In genomic region chr9:104443236-104443635, GRCm38 (mm10) we compare ENCODE assay signal across 27 mouse cellular contexts.
DNase-seq lines count a peak whose midpoint lies in the region; ATAC-seq lines count a peak whose summit lies in the region.
"Had no signal": no experiment of that assay in that cellular context is flagged by ENCODE, and none has a peak within 500 bp of the region (broad histone marks: within the 10 kb centered on the region; RNA-seq: fewer than 3 reads in every experiment).

No protein-coding gene starts in this region.

- 52% methylated on average over 7 of the region's 7 CpGs for WGBS in lung, embryonic 15.5 days

- H3K9ac ChIP-seq in lung, embryonic 15.5 days = no peak overlapping the region
- H3K9ac ChIP-seq: embryonic facial prominence, embryonic 13.5 days; forebrain, embryonic 12.5 days; forebrain, embryonic 15.5 days; heart, embryonic 13.5 days; hindbrain, embryonic 14.5 days had no signal

- no peak overlapping the region for H3K4me2 ChIP-seq in lung, embryonic 15.5 days
- H3K4me2 ChIP-seq: embryonic facial prominence, embryonic 13.5 days; forebrain, embryonic 12.5 days; forebrain, embryonic 15.5 days; heart, embryonic 13.5 days; hindbrain, embryonic 14.5 days had no signal

- H3K4me3 ChIP-seq in lung, embryonic 15.5 days = no peak overlapping the region
- H3K4me3 ChIP-seq: embryonic facial prominence, embryonic 10.5 days; embryonic facial prominence, embryonic 13.5 days; erythroblast, embryonic 14.5 days; forebrain, embryonic 12.5 days; forebrain, embryonic 15.5 days; heart, embryonic 13.5 days had no signal

- peak; percentile 46 to 69 for DNase-seq in lung, adult 18-20 months
- peak; percentile 52 for DNase-seq in lung, postnatal 10 days
- peak; percentile 69 for DNase-seq in lung, postnatal 36 days
- no peak for DNase-seq in layer of hippocampus, postnatal 14 days (ENCODE audit: low spot score in 2 of 2)
- DNase-seq in B cell, adult 2 months = no peak
- no peak for DNase-seq in right cerebral cortex, postnatal 25 days
- DNase-seq: adrenal gland, postnatal 10 days; adrenal gland, postnatal 36 days; cerebellum, adult 11 months; cerebellum, adult 2 months; cerebellum, adult 9-11 months; cerebellum, postnatal 36 days; embryo, embryonic 11 days; gastrocnemius, postnatal 25 days; heart, adult 18-20 months; heart, postnatal 14 days; heart, postnatal 4 days had no signal

- no peaks in the 10 kb centered on the region for H3K27me3 ChIP-seq in lung, embryonic 15.5 days
- H3K27me3 ChIP-seq: embryonic facial prominence, embryonic 13.5 days; forebrain, embryonic 12.5 days; forebrain, embryonic 15.5 days; heart, embryonic 13.5 days had no signal

- no peaks in the 10 kb centered on the region for H3K36me3 ChIP-seq in lung, embryonic 15.5 days
- H3K36me3 ChIP-seq: embryonic facial prominence, embryonic 10.5 days; embryonic facial prominence, embryonic 13.5 days; forebrain, embryonic 12.5 days; forebrain, embryonic 15.5 days; heart, embryonic 13.5 days had no signal

- H3K9me3 ChIP-seq in lung, embryonic 15.5 days = no peaks in the 10 kb centered on the region
- H3K9me3 ChIP-seq: embryonic facial prominence, embryonic 10.5 days; forebrain, embryonic 12.5 days; heart, embryonic 13.5 days had no signal

- H3K27ac ChIP-seq in lung, embryonic 15.5 days = no peak overlapping the region
- H3K27ac ChIP-seq: embryonic facial prominence, embryonic 10.5 days; embryonic facial prominence, embryonic 13.5 days; forebrain, embryonic 12.5 days; forebrain, embryonic 15.5 days; heart, embryonic 13.5 days; hindbrain, embryonic 14.5 days; hindbrain, postnatal 0 days had no signal

- ATAC-seq in lung, embryonic 15.5 days (ENCODE audit: borderline replicate concordance, extremely low read depth, low FRiP score, low TSS enrichment) = peak; percentile 79
- no peak for ATAC-seq in inflammation-experienced regulatory T-cells, adult 6 months
- ATAC-seq: forebrain, embryonic 15.5 days; hindbrain, postnatal 0 days had no signal

- H3K4me1 ChIP-seq in lung, embryonic 15.5 days = 0 out of 2 replicates have a peak, but pooled peaks cover 7% of the 10 kb centered on the region
- H3K4me1 ChIP-seq: embryonic facial prominence, embryonic 10.5 days; embryonic facial prominence, embryonic 13.5 days; forebrain, embryonic 12.5 days; forebrain, embryonic 15.5 days; heart, embryonic 13.5 days had no signal

Comparison
In these comparisons a context has a peak if more than half of its experiments do, and no peak if none do; other contexts are left out.
1. DNase-seq: peak in lung, adult 18-20 months (2 of 2), lung, postnatal 10 days (single experiment) and lung, postnatal 36 days (single experiment); none in layer of hippocampus, postnatal 14 days (0 of 2), B cell, adult 2 months (0 of 2) and right cerebral cortex, postnatal 25 days (single experiment).